Mouse (Mus musculus): ENCODE results near the gene Exoc1. TPM values are rescaled to one million over a fixed set of nuclear protein-coding genes. Genes with fewer than 3 reads are reported as not detected.

Exoc1 gene
- 52.0 and 58.3 TPM in 2 replicates for polyA plus RNA-seq (2015; fragmentation: Nextera tagmentation; extraction: Ambion mirVana)

- no peaks in the 10 kb centered on the region for H3K9me3 ChIP-seq (replicated peaks)
- peak; percentile 100 for ATAC-seq
- peak within 1 kb of the TSS; percentile 94 for H3K4me2 ChIP-seq
- peak within 1 kb of the TSS; percentile 76 for H3K4me3 ChIP-seq
- H3K36me3 ChIP-seq (ENCODE audit: poor library complexity, severe bottlenecking) = peaks cover 7% of the 10 kb centered on the region
- peak within 1 kb of the TSS; percentile 70 for H3K9ac ChIP-seq
- under 1% methylated on average over 38 of the region's 39 CpGs for WGBS
- H3K27ac ChIP-seq = peak within 1 kb of the TSS; percentile 65
- H3K27me3 ChIP-seq = no peaks in the 10 kb centered on the region
- H3K4me1 ChIP-seq = peaks cover 14% of the 10 kb centered on the region
These were observed at the start of gene Exoc1 for GRCm38 (mm10) chr5:76529040-76529703. TSS of gene Exoc1 (plus strand) at chr5:76529311.

- no peaks in the 10 kb centered on the region for H3K4me1 ChIP-seq
- ATAC-seq = no peak
- 49% methylated on average over 5 of the region's 5 CpGs for WGBS
These were observed 45.3 kb upstream of the Exoc1 start, which contains the start of gene Gm7271 for GRCm38 (mm10) chr5:76483811-76484210. TSS of gene Gm7271 (plus strand) at chr5:76484040.

GRCm38 (mm10) chr5:76495126-76495525, 34.0 kb upstream of the Exoc1 start:
- Histone ChIP-seq H3K9me3 (replicated peaks) (no peaks in the 10 kb centered on the region), H3K4me3 (no peak overlapping the region), H3K27me3 (no peaks in the 10 kb centered on the region), H3K9ac (no peak overlapping the region), H3K27ac (no peak overlapping the region), H3K36me3 (ENCODE audit: poor library complexity, severe bottlenecking) (no peaks in the 10 kb centered on the region), H3K4me1 (no peaks in the 10 kb centered on the region), H3K4me2 (no peak overlapping the region)
- ATAC-seq = no peak
- 69% methylated on average over 13 of the region's 13 CpGs for WGBS

More at GRCm38 (mm10) chr5:76483811-76484210, 45.3 kb upstream of the Exoc1 start, which contains the start of gene Gm7271:
- no peaks in the 10 kb centered on the region for H3K27me3 ChIP-seq
- no peaks in the 10 kb centered on the region for H3K36me3 ChIP-seq (ENCODE audit: poor library complexity, severe bottlenecking)
- no peaks in the 10 kb centered on the region for H3K9me3 ChIP-seq (replicated peaks)
- no peak within 1 kb of the TSS for H3K9ac ChIP-seq
- H3K4me3 ChIP-seq = no peak within 1 kb of the TSS
- no peak within 1 kb of the TSS for H3K4me2 ChIP-seq
- no peak within 1 kb of the TSS for H3K27ac ChIP-seq

- H3K9ac ChIP-seq = no peak overlapping the region
- no peak for ATAC-seq
- no peaks in the 10 kb centered on the region for H3K27me3 ChIP-seq
- no peak overlapping the region for H3K4me2 ChIP-seq
- no peak overlapping the region for H3K27ac ChIP-seq
- no peaks in the 10 kb centered on the region for H3K36me3 ChIP-seq (ENCODE audit: poor library complexity, severe bottlenecking)
- H3K9me3 ChIP-seq (replicated peaks) = no peaks in the 10 kb centered on the region
- H3K4me1 ChIP-seq = no peaks in the 10 kb centered on the region
- no peak overlapping the region for H3K4me3 ChIP-seq
- WGBS = 90% methylated on average over 1 of the region's 1 CpGs
These were observed 6.7 kb upstream of the Exoc1 start for GRCm38 (mm10) chr5:76522446-76522845.

DNA sequence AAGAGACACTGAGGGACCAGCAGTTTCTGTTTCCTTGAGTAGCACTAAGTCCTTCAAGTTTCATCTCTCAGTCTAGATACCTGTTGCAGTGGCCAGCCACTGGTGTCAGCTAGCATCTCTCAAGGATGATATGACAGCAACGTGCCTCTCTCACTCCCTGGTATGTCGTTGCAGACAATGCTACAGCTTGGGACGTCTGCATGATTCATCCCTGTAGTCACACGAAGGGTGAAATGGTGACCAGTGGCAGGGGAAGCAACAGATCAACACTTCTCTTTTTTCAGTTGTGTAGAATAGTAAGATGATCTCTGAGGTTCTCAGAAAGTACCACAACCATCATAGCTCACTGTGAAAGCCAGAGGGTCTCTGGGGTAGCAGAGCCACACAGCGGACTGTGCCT, 4.5 kb upstream of the Exoc1 start:
- no peak for ATAC-seq
- no peaks in the 10 kb centered on the region for H3K9me3 ChIP-seq (replicated peaks)
- H3K4me2 ChIP-seq = no peak overlapping the region
- H3K36me3 ChIP-seq (ENCODE audit: poor library complexity, severe bottlenecking) = no peaks in the 10 kb centered on the region
- no peaks in the 10 kb centered on the region for H3K27me3 ChIP-seq
- H3K27ac ChIP-seq = no peak overlapping the region
- no peaks in the 10 kb centered on the region for H3K4me1 ChIP-seq
- 77% methylated on average over 5 of the region's 5 CpGs for WGBS
- H3K4me3 ChIP-seq = no peak overlapping the region
- H3K9ac ChIP-seq = no peak overlapping the region

- no peak for ATAC-seq
These were observed 4.0 kb upstream of the Exoc1 start for GRCm38 (mm10) chr5:76525066-76525465.

GRCm38 (mm10) chr5:76525829-76526228, 3.3 kb upstream of the Exoc1 start:
- peaks cover 12% of the 10 kb centered on the region for H3K4me1 ChIP-seq
- WGBS = 58% methylated on average over 2 of the region's 2 CpGs
- H3K4me3 ChIP-seq = no peak overlapping the region
- H3K27me3 ChIP-seq = no peaks in the 10 kb centered on the region
- no peak overlapping the region for H3K4me2 ChIP-seq
- no peak overlapping the region for H3K27ac ChIP-seq
- no peak overlapping the region for H3K9ac ChIP-seq
- no peak for ATAC-seq
- no peaks in the 10 kb centered on the region for H3K9me3 ChIP-seq (replicated peaks)
- no peaks in the 10 kb centered on the region for H3K36me3 ChIP-seq (ENCODE audit: poor library complexity, severe bottlenecking)

More at GRCm38 (mm10) chr5:76525066-76525465, 4.0 kb upstream of the Exoc1 start:
- H3K9ac ChIP-seq = no peak overlapping the region
- no peak overlapping the region for H3K4me3 ChIP-seq
- WGBS = 42% methylated on average over 4 of the region's 4 CpGs
- no peaks in the 10 kb centered on the region for H3K36me3 ChIP-seq (ENCODE audit: poor library complexity, severe bottlenecking)
- H3K4me1 ChIP-seq = peaks cover 4% of the 10 kb centered on the region
- H3K4me2 ChIP-seq = no peak overlapping the region
- no peaks in the 10 kb centered on the region for H3K27me3 ChIP-seq
- H3K9me3 ChIP-seq (replicated peaks) = no peaks in the 10 kb centered on the region
- no peak overlapping the region for H3K27ac ChIP-seq

DNA sequence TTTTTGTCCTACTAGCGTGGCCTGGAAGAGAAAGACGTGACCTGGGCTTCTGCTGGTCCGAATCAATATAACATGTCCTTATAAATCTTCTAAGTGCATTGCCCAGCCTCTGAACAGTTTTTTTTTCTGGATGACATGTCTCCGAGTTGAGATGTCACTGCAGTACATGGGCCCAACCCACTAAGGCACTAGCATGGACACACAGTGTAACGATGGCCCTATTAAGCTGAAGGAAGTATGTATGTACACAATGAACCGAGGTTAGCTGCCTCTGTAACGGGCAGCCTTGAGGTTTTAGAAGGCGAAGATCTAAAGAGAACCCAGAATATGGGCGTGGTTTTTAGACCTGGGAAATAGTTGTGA, 574 bp downstream of the Exoc1 start:
- Histone ChIP-seq H3K9me3 (replicated peaks) (no peaks in the 10 kb centered on the region), H3K36me3 (ENCODE audit: poor library complexity, severe bottlenecking) (peaks cover 7% of the 10 kb centered on the region), H3K9ac (peak overlapping the region; percentile 70), H3K27ac (peak overlapping the region; percentile 65; the same call in 1 of the 2 replicates), H3K4me2 (peak overlapping the region; percentile 94), H3K4me1 (peaks cover 14% of the 10 kb centered on the region), H3K27me3 (no peaks in the 10 kb centered on the region), H3K4me3 (peak overlapping the region; percentile 76)
- no peak for ATAC-seq
- 9% methylated on average over 9 of the region's 9 CpGs for WGBS

DNA sequence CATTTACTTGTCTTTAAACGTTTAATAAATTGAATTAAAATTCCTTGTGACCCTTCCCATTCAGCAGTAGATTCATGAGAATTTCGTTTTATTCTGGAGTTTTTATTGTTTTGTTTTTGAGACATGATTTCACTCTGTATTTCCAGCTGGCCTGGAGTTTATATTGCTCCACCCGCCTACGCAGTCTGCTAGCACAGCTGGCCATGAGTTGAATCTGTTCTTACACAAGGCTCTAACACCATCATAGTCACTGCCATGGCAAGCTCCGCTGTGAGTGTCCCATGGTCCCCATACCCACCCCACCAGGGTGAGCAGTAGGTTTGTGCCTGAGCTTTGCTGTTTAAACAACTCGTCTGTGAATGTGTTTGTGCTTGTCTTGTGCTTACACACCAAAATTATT, 4.1 kb downstream of the Exoc1 start:
- Histone ChIP-seq H3K9ac (no peak overlapping the region), H3K27ac (no peak overlapping the region), H3K27me3 (no peaks in the 10 kb centered on the region), H3K4me1 (peaks cover 14% of the 10 kb centered on the region), H3K4me2 (no peak overlapping the region), H3K4me3 (no peak overlapping the region), H3K36me3 (ENCODE audit: poor library complexity, severe bottlenecking) (peaks cover 38% of the 10 kb centered on the region), H3K9me3 (replicated peaks) (no peaks in the 10 kb centered on the region)
- ATAC-seq = no peak
- 89% methylated on average over 6 of the region's 6 CpGs for WGBS

DNA sequence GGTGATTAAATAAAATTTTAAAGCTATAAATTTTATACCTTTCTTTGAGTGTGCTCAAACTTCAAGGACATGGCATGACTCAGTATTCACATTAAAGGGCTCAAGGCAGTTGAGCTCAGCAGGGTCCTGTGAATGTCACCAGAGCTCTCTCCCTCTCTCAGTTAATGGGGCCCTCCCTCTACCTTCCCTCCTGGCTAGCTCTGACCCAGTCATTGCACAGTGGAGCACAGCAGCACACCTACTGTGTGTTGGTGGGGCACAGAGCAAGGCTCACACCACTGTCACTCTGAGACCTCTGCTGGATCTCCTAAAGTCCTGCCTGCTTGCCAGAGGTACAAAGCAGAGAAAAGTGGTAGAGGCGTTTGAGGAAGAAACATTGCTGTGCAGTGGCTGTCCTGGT, 7.1 kb downstream of the Exoc1 start:
- H3K27me3 ChIP-seq = no peaks in the 10 kb centered on the region
- ATAC-seq = no peak
- no peak overlapping the region for H3K4me2 ChIP-seq
- H3K4me3 ChIP-seq = no peak overlapping the region
- peaks cover 7% of the 10 kb centered on the region for H3K4me1 ChIP-seq
- 96% methylated on average over 1 of the region's 1 CpGs for WGBS
- H3K9me3 ChIP-seq (replicated peaks) = no peaks in the 10 kb centered on the region
- H3K27ac ChIP-seq = no peak overlapping the region
- peaks cover 49% of the 10 kb centered on the region for H3K36me3 ChIP-seq (ENCODE audit: poor library complexity, severe bottlenecking)
- H3K9ac ChIP-seq = no peak overlapping the region

- 96% methylated on average over 10 of the region's 10 CpGs for WGBS
- H3K27me3 ChIP-seq = no peaks in the 10 kb centered on the region
- H3K9me3 ChIP-seq (replicated peaks) = no peaks in the 10 kb centered on the region
- H3K4me1 ChIP-seq = peaks cover 7% of the 10 kb centered on the region
- H3K9ac ChIP-seq = no peak overlapping the region
- no peak overlapping the region for H3K4me3 ChIP-seq
- no peak for ATAC-seq
- peaks cover 57% of the 10 kb centered on the region for H3K36me3 ChIP-seq (ENCODE audit: poor library complexity, severe bottlenecking)
- no peak overlapping the region for H3K27ac ChIP-seq
- H3K4me2 ChIP-seq = no peak overlapping the region
These were observed 8.5 kb downstream of the Exoc1 start for GRCm38 (mm10) chr5:76537578-76537977.

DNA sequence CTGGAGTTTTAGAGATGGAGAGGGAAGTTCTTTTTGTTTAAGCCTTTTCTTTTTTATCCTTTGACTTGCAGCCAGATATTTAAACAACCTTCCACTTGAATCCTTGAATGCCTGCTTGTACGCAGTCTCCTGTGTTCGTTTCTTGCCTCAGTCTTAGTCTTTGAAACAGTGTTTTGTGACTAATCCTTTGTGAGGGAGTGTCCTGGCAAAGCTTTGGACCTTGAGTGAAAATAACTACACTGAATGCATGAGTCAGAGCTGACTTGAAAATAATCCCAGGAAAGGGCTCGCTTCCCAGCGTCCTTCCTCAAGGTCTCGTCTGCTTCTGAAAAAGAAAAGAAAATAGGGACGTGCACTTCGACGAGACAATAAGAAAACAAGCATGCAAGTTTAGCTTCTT, 11.1 kb downstream of the Exoc1 start:
- H3K36me3 ChIP-seq (ENCODE audit: poor library complexity, severe bottlenecking) = peaks cover 72% of the 10 kb centered on the region
- ATAC-seq = 0 out of 2 replicates have a peak, but pooled peaks have one; percentile 27
- H3K9me3 ChIP-seq (replicated peaks) = no peaks in the 10 kb centered on the region
- no peak overlapping the region for H3K27ac ChIP-seq
- no peaks in the 10 kb centered on the region for H3K27me3 ChIP-seq
- no peak overlapping the region for H3K9ac ChIP-seq
- H3K4me3 ChIP-seq = no peak overlapping the region
- 50% methylated on average over 8 of the region's 8 CpGs for WGBS
- H3K4me1 ChIP-seq = peaks cover 7% of the 10 kb centered on the region
- H3K4me2 ChIP-seq = no peak overlapping the region

DNA sequence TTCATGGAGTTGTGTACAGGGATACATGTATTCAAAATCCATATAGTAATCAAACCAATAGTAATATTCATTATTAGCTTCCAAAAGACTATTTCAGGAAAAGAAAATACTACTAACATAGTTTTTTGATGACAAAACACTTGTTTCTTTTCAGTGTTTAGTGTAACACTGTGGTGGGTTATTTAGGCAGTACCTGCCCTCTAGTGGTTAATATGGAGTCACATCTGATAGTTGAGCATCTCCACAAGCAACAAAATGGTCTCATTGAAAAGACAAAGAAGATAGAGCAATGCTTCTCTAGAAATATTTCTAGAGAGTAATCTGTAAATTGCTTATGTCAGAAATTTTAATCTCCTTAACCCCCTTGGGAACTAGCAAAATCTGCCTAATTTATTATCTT, 11.7 kb downstream of the Exoc1 start:
- Histone ChIP-seq H3K4me3 (no peak overlapping the region), H3K9me3 (replicated peaks) (no peaks in the 10 kb centered on the region), H3K27me3 (no peaks in the 10 kb centered on the region), H3K27ac (no peak overlapping the region), H3K4me2 (no peak overlapping the region), H3K36me3 (ENCODE audit: poor library complexity, severe bottlenecking) (peaks cover 71% of the 10 kb centered on the region), H3K9ac (no peak overlapping the region), H3K4me1 (peaks cover 7% of the 10 kb centered on the region)
- peak; percentile 66; the same call in 1 of the 2 replicates for ATAC-seq

Data from forebrain, embryonic 13.5 days (tissue).